Mouse (Mus musculus) small intestine, adult 2 months (tissue): ENCODE results near the gene Gm9999. TPM values are rescaled to one million over a fixed set of nuclear protein-coding genes. Genes with fewer than 3 reads are reported as not detected.

Experiments
- H3K27ac ChIP-seq: fragments of 200-500 bp; 2 replicates; pipeline ENCODE4 v1.5.1; 2012; ENCODE audit warnings: low read depth, low read length, control low read depth, inconsistent platforms; ENCODE audit not compliant: insufficient read depth
- H3K27me3 ChIP-seq: fragments of 200-500 bp; 2 replicates; pipeline ENCODE4 v1.6.1; 2012; ENCODE audit warnings: mild to moderate bottlenecking, moderate library complexity, low read length, inconsistent platforms; ENCODE audit not compliant: control insufficient read depth, insufficient read depth
- H3K36me3 ChIP-seq: fragments of 200-500 bp; 2 replicates; pipeline ENCODE4 v1.6.1; 2012; ENCODE audit warnings: mild to moderate bottlenecking, low read length, control low read depth, inconsistent platforms; ENCODE audit not compliant: control insufficient read depth, insufficient read depth
- H3K4me1 ChIP-seq: fragments of 200-500 bp; 2 replicates; pipeline ENCODE4 v1.6.1; 2012; ENCODE audit warnings: low read length, inconsistent platforms, mixed read lengths; ENCODE audit not compliant: control insufficient read depth, insufficient read depth, insufficient read length
- H3K4me3 ChIP-seq: fragments of 200-500 bp; 2 replicates; pipeline ENCODE4 v1.5.1; 2012; ENCODE audit warnings: low read depth, mild to moderate bottlenecking, control low read depth, inconsistent platforms, low read length, moderate library complexity
- CTCF ChIP-seq: fragments of 200-500 bp; IDR thresholded peaks from 2 replicates; pipeline ENCODE4 v1.5.1; 2012; ENCODE audit warnings: low read depth, mild to moderate bottlenecking, control low read depth, inconsistent platforms, low read length, moderate library complexity, mixed read lengths; ENCODE audit not compliant: insufficient replicate concordance, insufficient read length; ENCODE audit errors: extremely low read depth
- POLR2A ChIP-seq: fragments of 200-500 bp; IDR thresholded peaks from 2 replicates; pipeline ENCODE4 v1.6.1; 2012; ENCODE audit warnings: low read depth, mild to moderate bottlenecking, control low read depth, inconsistent platforms, low read length, moderate library complexity
- WGBS: fragments of 180-500 bp; shearing (Covaris S2); methylation state at CpG from one replicate; pipeline ENCODE4 v1.1.7; 2018; 5-methylcytosine and 5-hydroxymethylcytosine counted together
- polyA plus RNA-seq: library from polyadenylated mRNA; depleted of rRNA; stranded (reverse); fragments of >200 nt; gene quantifications from 2 replicates; pipeline ENCODE4 v1.2.3, GENCODE M21; 2012

Gm9999 gene
- polyA plus RNA-seq, 1 experiment: not detected

- WGBS: 56% methylated on average over 8 of the region's 8 CpGs
- Histone ChIP-seq H3K27me3 (no peaks in the 10 kb centered on the region), H3K4me1 (peaks cover 4% of the 10 kb centered on the region; the same call in 1 of the 2 replicates), H3K27ac (no peak overlapping the region), H3K4me3 (no peak overlapping the region), H3K36me3 (peaks cover 33% of the 10 kb centered on the region)
- TF ChIP-seq CTCF: no peak
- TF ChIP-seq POLR2A: no peak
These were observed 16.7 kb downstream of the Gm9999 start for GRCm38 (mm10) chr7:46999983-47000643.

GRCm38 (mm10) chr7:47000644-47000983 lies 17.2 kb downstream of the Gm9999 start:
- WGBS: 69% methylated on average over 3 of the region's 3 CpGs
- H3K27ac ChIP-seq: no peak overlapping the region

GRCm38 (mm10) chr7:47001125-47001899 lies 17.9 kb downstream of the Gm9999 start:
- no peaks in the 10 kb centered on the region for H3K27me3 ChIP-seq
- peaks cover 4% of the 10 kb centered on the region; the same call in 1 of the 2 replicates for H3K4me1 ChIP-seq
- no peak overlapping the region for H3K4me3 ChIP-seq
- peaks cover 23% of the 10 kb centered on the region for H3K36me3 ChIP-seq
- WGBS: 62% methylated on average over 5 of the region's 5 CpGs
- no peak for TF ChIP-seq CTCF
- TF ChIP-seq POLR2A: no peak
- no peak overlapping the region for H3K27ac ChIP-seq

More at GRCm38 (mm10) chr7:47000644-47000983, 17.2 kb downstream of the Gm9999 start:
- peaks cover 4% of the 10 kb centered on the region; the same call in 1 of the 2 replicates for H3K4me1 ChIP-seq
- H3K36me3 ChIP-seq: peaks cover 29% of the 10 kb centered on the region
- TF ChIP-seq POLR2A: no peak
- no peak for TF ChIP-seq CTCF
- H3K4me3 ChIP-seq: no peak overlapping the region
- H3K27me3 ChIP-seq: no peaks in the 10 kb centered on the region

GRCm38 (mm10) chr7:47001900-47002275 lies 18.5 kb downstream of the Gm9999 start:
- H3K4me1 ChIP-seq: peaks cover 4% of the 10 kb centered on the region; the same call in 1 of the 2 replicates
- TF ChIP-seq CTCF: no peak
- no peak for TF ChIP-seq POLR2A
- 85% methylated on average over 4 of the region's 4 CpGs for WGBS
- H3K36me3 ChIP-seq: peaks cover 20% of the 10 kb centered on the region
- no peaks in the 10 kb centered on the region for H3K27me3 ChIP-seq
- H3K4me3 ChIP-seq: no peak overlapping the region
- H3K27ac ChIP-seq: no peak overlapping the region

GRCm38 (mm10) chr7:47003411-47004115 lies 20.2 kb downstream of the Gm9999 start:
- Histone ChIP-seq H3K36me3 (peaks cover 3% of the 10 kb centered on the region), H3K27ac (no peak overlapping the region), H3K4me3 (no peak overlapping the region), H3K27me3 (no peaks in the 10 kb centered on the region), H3K4me1 (peaks cover 4% of the 10 kb centered on the region; the same call in 1 of the 2 replicates)
- WGBS: 83% methylated on average over 3 of the region's 3 CpGs
- no peak for TF ChIP-seq CTCF
- no peak for TF ChIP-seq POLR2A

- peaks cover 7% of the 10 kb centered on the region; the same call in 1 of the 2 replicates for H3K4me1 ChIP-seq
- 6% methylated on average over 21 of the region's 21 CpGs for WGBS
- TF ChIP-seq CTCF (no peak), POLR2A (no peak)
- H3K36me3 ChIP-seq: no peaks in the 10 kb centered on the region
- H3K4me3 ChIP-seq: peak overlapping the region; percentile 76
- no peaks in the 10 kb centered on the region for H3K27me3 ChIP-seq
- peak overlapping the region; percentile 87 for H3K27ac ChIP-seq
These were observed 23.9 kb downstream of the Gm9999 start for GRCm38 (mm10) chr7:47007109-47007780.
